Mouse (Mus musculus) MN1 (cell line): ENCODE measurements at regions not wholly inside any gene's neighbourhood (a gene's known extent, or its start where the extent isn't known, plus 50 kb on each side); places are given as distances from the start of the nearest gene placed in this dataset.

ENCODE experiments used
- DNase-seq: peaks from one replicate; pipeline ENCODE4 v3.0.0-alpha.2; 2016; ENCODE audit warnings: low spot score

- DNase-seq, result no peak
Observed at GRCm38 (mm10) chr6:117114859-117115258, 53.5 kb upstream of the Cxcl12 start.

- DNase-seq, result no peak
Observed at GRCm38 (mm10) chr6:117118081-117118480, 50.3 kb upstream of the Cxcl12 start.
